Mouse (Mus musculus) CH12.LX (cell line): ENCODE measurements around the gene Kif13a.

ENCODE experiments used
- BHLHE40 ChIP-seq: IDR thresholded peaks from 2 replicates; pipeline ENCODE4 v1.6.1; 2011; ENCODE audit warnings: mild to moderate bottlenecking, low read depth, low read length, improper control_type of control experiment
- CTCF ChIP-seq, 2 experiments: IDR thresholded peaks in 1 of 2; conservative IDR thresholded peaks in 1 of 2; 2 replicates each; pipeline ENCODE4 v1.5.1; 2011 to 2012; ENCODE audit warnings: low read depth in 2 of 2, low read length in 2 of 2, improper control_type of control experiment in 1 of 2, inconsistent platforms in 1 of 2, mild to moderate bottlenecking in 1 of 2, moderate library complexity in 1 of 2
- JUND ChIP-seq: conservative IDR thresholded peaks from 2 replicates; pipeline ENCODE4 v1.6.1; 2011; ENCODE audit warnings: low read depth, low read length, improper control_type of control experiment
- KAT2A ChIP-seq: IDR thresholded peaks from 2 replicates; pipeline ENCODE4 v1.6.1; 2012; ENCODE audit warnings: low read length, improper control_type of control experiment, inconsistent platforms; ENCODE audit not compliant: insufficient replicate concordance

- TF ChIP-seq CTCF (conservative IDR thresholded peaks at IDR 0.05 in 1 of 2, IDR thresholded peaks at IDR 0.05 in 1 of 2; ENCODE audit: low read depth in 2 of 2, low read length in 2 of 2), result no peak
- no peak for TF ChIP-seq KAT2A
- TF ChIP-seq JUND, result peak; percentile 51; the same call in 1 of the 2 replicates
- TF ChIP-seq BHLHE40, result no peak
These were observed 213.6 kb downstream of the Kif13a start for GRCm38 (mm10) chr13:46715976-46716639.
